Mouse (Mus musculus) left cerebral cortex, adult 9 months (tissue): ENCODE data around the gene 4931423N10Rik.
"Not testable (repeated sequence)": the region's sequence is repeated elsewhere in the genome, so short reads cannot be mapped to it uniquely, and the experiment has no call there.

ENCODE experiments used
- DNase-seq, 2 experiments: peaks; one replicate each; pipeline ENCODE4 v3.0.0; 2022; ENCODE audit warnings: low spot score in 2 of 2

Gene 4931423N10Rik

DNA sequence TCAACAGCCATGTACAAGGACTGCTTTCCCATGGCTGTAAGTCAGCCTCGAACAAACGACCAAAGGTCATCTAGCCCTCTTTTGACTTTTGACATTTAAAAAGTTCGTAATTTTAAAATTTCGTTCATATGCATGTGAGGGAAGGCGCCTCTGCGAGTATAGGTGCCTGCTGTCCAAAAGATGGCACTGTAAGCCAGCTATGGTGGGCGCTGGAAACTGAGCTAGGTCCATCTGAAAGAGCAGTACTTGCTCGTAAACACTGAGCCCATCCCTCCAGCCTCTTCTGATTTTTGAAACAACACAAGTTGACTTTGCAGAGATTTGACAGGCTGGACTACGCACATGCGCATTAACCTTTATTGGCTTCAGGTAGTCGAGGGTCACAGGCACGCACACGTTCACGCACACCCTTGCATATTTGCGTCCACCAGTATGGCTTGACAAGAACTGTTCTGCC, at the start of gene 4931423N10Rik:
4931423N10Rik (plus strand) TSS at position 407 of the 457 bp plus-strand sequence.
- DNase-seq, result no peak

DNA sequence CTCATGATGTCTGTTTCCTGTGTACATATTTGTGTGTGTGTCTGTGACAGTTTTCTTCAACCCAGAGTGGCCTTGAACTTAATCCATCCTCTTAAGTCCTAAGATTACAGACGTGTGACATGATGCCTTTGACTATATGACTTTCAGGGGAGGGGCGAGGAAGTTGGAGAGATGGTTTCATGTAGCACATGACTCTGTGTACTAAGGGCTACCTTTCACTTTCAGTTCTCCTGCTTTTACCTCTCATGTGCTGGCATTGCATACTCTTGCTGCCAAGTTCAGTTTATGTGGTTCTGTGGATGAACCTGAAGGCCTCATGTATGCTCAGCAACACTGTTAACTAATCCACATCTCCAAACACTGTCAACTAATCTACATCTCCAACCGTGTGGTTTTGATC, 35.0 kb upstream of the 4931423N10Rik start:
- no peak for DNase-seq

DNA sequence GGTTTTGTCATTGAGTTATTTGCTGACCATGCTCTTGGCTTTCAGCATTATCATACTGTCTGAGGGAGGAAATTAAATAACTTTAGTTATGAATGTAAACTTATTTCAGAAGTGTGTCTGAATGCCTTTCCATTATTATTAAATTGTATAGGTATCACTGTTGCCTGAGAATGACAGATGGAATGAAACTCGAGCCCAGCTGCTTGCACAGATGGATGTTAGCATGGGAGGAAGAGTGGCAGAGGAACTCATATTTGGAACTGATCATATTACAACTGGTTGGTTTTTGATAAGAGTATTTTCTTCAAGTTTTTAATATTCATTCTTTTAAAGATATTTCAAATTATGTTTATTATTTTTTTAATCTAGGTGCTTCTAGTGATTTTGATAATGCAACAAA, 12.9 kb upstream of the 4931423N10Rik start:
- DNase-seq, result no peak

DNA sequence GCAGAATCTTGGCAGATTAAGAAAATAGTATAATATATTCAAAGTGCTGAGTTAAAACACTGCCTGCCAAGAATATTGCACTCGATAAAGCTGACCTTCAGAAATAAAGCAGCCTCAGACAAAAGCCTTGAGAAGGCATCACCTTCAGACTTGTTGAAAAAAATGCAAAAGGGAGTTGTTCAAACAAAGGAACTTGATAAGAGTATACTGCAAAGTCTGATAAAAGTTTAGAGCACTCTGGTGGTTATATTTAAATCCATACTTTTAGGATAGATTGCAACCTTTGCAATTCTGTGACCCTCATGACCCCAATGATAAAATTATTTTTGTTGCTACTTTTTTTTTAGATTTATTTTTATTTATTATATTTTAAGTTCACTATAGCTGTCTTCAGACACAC, 6.2 kb upstream of the 4931423N10Rik start:
- DNase-seq, result no peak

DNA sequence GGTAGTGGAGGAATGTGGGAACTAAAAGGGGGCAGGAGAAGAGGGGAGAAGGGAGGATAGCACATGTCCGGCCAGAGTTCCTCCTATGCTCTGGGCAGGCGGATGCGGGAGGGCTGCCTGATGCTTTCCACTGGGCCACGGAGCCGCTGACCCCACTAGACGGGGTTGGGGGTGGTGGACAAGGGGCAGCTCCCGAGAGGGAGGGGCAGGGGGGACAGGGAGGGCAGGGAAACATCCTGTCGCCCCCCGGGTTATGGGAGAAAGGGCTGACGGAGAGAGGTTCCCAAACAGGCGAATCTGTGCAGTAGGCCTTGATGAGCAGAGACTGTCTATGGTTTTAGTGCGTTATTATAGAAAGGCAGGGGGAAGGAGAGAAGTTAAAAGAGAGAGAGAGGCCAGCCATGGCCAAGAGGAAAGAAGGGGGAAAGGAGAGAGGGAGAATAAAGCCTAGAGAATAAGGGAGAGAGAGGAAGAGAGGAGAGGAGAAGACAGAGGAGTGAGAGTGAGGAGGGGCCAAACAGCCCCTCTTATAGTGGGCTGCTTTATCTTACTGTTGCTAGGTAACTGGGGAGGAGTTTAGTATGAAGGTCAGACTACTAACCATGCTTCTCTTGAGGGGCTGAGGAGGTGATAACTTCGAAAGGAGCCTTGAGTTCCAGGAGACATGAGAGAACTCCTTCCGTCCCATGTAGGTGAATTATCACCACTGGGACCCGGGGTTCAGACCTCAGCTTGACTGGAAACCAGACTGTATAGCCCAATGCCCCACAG, 4.2 kb upstream of the 4931423N10Rik start:
- DNase-seq, result no peak

DNA sequence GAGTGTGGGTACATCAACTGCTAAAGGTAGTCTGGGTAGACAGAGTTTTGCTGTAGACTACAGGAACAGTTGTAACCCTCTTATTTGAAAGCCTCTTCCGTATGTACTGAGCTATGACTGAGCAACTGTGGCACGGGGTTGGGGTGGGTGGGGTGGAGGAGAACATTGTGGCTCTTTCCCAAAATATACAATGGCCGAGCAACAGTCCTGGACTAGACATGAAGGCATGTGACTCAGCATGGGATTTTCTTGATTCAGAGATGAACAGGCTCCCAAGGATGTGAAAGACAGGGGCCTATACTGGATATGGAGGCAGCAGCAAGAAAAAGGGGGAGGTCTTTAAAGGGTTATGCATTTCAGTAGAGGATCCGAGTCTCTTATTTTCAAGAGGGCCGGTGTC, 6.4 kb downstream of the 4931423N10Rik start:
- DNase-seq, result no peak

DNA sequence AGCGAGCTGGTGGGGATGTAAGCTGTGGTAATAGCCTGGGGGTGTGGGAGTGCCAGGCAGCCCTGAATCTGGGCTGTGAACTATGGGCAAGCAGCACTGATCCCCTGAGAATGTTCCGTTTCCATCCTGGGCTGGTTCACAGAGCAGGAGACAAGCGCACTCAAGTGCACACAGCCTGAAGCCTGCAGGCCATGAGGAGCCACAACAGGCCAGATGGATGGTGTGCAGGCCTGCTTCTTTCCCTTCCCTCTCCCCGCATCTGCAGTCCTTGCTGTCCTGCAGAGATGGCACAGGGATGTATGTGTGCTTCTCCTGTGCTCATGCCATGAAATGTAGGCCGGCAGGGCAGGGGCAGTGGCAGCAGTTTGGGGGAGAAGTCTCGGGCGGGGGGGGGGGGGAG, 17.9 kb downstream of the 4931423N10Rik start:
- no peak for DNase-seq

DNA sequence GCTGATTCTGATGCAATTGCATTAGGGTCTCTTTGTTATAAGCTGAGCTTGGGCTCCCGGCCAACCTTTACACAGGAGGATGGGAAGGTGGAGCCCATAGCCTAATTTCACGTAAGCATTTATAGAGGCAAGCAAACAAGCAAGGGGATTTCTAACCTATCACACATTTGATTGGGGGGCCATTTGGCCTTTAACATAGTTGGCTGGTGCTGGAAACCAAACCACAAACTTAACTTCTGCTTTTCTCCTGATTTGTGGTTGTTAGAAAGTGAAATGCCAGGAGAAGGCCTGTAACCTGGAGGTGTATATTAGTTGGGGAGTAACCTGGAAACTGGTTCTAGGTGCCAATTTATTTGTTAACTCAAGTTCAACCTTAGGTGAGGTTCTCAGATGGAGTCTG, 21.2 kb downstream of the 4931423N10Rik start:
- DNase-seq, result no peak

DNA sequence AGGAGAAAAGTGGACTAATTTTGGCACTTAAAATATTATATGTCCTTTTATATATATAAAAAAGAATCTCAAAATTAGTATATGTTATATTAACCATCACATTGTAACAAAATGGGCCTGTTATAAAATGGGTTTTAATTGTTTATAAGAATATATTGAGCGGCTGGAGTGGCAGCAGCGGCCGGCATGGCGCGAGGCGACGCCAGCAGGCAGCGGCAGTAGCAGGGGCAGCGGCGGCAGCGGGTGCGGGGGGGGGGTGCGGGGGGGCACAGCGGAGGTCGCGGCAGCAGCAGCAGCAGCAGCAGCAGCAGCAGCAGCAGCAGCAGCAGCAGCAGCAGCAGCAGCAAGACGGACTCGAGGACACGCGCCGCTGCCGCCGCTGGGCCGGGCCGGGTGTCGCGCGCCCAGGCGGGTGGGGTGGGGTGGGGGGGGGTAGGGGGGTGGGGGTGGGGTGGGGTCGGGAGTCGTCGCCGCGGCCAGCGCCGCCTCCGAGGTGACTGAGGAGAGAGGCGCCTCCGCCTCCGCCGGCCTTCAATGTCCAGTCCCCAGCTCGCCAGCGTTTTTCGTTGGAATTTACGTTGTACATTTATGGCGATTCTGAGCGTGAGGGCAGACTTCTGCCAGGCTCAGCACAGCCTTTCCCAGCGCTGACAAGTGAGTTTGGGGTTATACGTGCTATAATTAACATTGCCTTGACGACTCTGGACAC, 26.9 kb downstream of the 4931423N10Rik start:
- no peak for DNase-seq

DNA sequence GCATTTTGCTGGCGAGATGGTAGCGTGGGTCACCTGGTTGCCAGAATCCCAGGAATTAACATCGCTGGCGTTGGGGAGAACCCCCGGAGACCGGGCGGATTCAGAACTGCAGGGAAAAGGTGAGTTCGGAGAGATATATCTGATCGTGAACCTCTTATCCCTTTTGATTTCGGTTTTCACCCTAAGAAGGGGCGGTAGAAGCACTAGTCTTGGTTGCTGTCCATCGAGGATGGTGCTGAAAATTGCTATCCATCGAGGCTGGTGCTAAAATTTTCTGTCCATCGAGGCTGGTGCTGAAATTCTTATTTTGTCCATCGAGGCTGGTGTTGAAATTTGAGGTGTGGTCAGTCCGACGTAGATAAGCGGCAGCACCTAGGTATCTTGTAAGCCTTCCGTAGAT, 83.7 kb downstream of the 4931423N10Rik start:
- DNase-seq, result not testable (repeated sequence)

DNA sequence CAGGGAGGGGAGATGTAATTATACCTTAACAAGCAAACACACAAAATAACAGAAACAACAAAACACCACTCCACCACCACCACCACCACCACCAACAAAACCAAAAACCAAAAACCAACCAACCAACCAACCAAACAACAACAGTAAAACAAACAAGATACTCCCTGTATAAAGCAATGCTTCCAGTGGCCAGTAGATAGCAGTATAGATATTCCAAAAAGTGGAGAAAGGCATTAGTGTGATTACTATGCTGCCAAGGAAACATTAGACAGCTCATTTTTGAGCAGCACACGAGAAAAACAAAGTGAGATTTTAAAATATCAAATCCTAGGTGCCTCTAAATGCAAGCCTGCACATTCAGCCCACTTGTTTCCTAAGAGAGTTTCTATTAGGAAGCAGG, 107.6 kb downstream of the 4931423N10Rik start:
- no peak for DNase-seq
